Mouse (Mus musculus) kidney, adult 11 months (tissue): ENCODE data around the gene Ahctf1.
A peak's percentile ranks its signal among the peaks of the same experiment; 100 is the strongest.
"Not testable (repeated sequence)": the region's sequence is repeated elsewhere in the genome, so short reads cannot be mapped to it uniquely, and the experiment has no call there.

Source experiments
- DNase-seq: peaks from one replicate; pipeline ENCODE4 v3.0.0; 2022

Gene Ahctf1

DNA sequence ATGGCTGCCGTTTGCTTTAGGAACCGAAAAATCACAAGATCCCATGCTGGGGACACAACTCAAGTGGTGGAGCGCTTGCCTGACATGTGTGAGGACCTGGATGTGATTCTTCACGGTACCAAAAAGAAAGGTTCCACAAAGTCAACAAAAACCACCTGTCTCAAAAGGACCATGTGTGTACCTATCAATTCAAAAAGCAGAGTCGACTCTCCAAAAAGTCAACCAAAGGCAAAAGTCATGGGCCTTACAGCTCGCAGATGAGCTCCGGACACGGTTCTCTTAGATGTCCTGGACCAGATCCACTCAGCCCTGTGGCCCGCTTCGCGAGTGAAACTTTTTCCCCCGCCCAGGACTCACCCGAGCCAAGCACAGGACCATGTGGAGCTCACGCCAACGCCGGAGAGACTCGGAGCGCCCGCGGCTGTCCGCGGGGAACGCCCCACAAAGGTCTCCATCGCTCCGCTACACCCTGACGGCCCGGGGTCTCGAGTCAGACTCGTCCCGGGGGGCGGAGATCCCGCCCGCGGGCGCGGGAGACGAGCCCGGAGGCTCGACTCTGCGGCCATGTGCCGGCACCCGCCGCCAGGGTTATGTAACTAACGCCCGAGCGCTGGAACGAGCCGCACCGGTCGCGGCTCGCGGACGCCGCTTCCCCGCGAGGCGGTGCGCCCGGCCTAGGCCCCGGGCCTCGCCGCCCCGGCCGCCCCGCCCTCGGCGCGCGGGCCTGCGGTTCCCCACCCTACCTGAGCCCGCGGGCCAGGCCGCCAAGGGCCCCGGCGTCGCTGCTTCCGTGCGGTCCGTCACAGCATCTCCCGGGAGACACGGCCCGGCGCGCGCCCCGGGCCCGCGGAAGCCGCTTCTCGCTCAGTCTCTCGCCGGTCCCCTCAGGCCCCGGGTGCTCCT, 619 bp downstream of the Ahctf1 start, which contains the start of gene Gm10518:
Gm10518 (plus strand) TSS at position 767 of the 903 bp plus-strand sequence.
- DNase-seq, result peak; percentile 63

DNA sequence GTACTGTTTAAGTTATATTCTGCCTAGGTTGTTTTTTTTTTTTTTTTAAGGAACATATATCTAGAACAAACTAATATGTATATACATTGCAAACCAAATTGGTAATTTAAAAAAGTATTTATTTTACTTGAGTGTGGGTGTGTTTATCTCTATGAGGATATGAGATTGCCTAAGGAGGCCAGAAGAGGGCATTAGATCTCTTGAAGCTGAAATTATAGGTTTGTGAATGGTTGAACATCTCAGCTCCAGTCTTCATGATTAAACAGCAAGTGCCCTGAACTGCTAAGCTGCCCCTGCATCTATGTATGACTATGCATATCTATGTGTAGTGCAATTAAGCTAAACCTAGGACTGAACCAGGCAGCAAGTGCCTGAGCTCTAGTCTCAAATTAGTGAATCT, 4.7 kb downstream of the Ahctf1 start:
- no peak for DNase-seq

- no peak for DNase-seq
Measured at GRCm38 (mm10) chr1:179787281-179787680, 16.2 kb downstream of the Ahctf1 start.

DNA sequence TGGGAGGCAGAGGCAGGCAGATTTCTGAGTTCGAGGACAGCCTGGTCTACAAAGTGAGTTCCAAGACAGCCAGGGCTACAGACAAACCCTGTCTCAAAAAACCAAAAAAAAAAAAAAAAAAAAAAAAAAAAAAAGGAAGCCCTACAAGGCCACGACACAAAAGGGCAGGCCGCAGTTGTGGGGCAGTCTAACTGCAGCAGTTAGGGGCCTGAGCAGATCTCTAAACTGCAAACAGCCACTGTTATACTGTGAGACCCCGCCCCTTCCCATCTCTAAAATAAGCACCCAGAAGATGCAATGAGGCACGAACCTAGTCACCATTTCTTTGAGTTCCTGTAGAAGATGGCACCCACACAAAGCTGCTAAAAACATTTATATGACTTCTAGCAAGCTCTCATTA, 18.0 kb downstream of the Ahctf1 start:
- no peak for DNase-seq

DNA sequence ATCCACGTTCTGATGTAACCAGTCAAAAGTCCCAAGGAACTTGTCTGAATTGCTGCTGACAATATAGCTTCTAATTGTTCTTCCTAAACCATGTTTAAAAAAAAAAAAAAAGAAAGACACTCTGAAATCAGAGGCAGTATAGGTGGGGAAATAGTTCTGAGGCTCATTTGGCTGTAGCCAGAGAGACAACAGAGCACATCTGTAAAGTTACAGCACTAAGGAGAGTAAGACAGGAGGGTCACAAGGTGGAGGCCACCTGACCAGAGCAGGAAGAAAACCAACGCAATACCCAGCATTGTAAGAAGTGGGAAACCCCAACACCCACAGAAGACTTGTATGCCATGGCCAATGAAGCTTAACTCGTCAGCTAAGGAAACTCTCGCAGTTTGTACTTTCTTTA, 19.4 kb downstream of the Ahctf1 start:
- no peak for DNase-seq

DNA sequence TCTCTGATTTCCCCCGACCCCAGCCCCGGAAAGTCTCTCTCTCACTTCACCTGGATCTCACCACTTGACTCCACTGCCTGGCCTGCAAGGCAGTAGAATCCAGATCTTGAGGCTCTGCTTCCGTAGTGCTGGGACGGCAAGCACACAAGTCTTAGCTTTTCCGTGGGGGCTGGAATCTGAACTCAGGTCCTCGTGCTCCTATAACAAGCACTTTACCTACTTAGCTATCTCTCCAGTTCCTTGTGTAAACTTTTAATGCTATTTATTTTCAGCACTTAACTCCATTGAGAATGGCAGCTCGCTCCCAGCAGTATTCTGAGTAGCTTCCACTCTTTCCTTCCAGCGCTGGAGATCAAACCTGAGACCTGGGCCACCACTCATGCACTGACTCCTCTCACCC, 26.6 kb downstream of the Ahctf1 start:
- no peak for DNase-seq

DNA sequence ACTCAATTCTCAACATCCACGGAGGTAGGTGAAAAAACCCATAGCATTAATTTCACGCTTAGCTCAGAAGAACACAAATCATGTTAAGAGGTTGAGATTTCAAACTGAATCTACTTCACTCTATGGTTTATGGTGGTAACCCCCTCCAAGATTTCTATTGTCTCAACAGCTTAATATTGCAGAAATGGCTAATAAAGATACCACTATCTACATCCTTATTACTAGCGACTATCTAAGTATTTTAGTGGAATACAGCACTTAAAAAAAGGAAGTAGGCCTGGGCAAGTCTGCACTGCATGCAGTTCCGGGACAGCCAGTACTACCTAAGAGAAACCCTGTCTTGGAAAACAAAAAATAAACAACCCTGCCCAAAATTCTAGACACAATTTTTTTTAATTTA, 42.9 kb downstream of the Ahctf1 start:
- DNase-seq, result no peak

DNA sequence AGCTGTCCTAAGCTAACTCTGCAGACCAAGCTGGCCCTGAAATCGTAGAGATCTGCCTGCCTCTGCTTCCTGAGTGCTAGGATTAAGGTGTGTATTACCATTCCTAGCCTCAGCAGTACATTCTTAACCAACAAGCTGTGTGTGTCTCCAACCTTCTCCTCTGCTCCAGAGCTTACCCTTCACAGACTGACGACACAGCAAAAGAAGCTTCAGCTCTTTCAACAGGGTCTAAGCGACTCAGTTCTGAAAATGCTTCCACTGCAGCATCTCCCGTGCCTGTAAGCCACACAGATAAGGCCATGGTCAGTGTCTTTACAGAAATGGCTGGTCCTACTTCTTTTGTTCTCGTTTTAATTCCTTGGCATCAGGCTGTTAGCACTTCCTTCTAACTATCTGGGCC, 43.4 kb downstream of the Ahctf1 start:
- no peak for DNase-seq

GRCm38 (mm10) chr1:179756477-179756876, 47.0 kb downstream of the Ahctf1 start:
- no peak for DNase-seq

DNA sequence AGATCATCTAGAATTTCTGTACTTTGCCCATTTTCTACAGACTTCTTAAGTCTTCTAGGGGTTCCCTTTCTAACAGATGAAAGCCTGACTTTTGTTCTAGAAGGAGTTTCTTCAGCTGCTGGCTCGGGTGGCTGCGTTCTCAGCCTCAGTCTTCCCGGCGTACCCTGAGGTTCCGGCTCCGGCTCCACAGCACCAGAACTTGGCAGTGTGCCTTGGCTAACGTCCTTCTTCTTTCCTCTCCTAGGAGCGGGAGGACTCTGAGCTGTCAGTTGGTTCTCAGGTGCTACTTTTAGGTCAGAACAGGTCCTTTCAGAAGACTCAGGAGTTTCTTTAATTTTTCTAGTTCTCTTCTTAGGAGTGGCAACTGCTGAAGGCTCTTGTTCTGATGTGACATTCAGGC, 50.5 kb downstream of the Ahctf1 start:
- DNase-seq, result no peak

GRCm38 (mm10) chr1:179752276-179752675, 51.2 kb downstream of the Ahctf1 start:
- no peak for DNase-seq

DNA sequence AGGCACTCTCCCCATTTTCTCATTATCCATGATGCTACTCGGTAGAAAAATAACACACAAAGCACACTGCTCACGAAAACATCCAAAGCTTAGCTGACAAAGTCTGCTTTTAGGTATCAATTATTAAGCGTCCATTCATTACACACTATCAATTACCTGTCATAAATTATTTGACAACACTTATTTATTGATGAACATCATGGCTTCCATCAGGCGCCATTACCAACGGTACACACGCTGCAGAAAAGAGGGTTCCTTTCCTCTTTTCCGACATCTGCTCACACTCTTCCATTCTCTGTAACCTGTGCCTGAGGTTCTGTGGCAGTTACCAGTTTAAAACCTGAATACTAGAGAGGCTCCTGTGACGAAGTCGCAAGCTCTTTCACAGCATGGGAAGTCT, 58.3 kb downstream of the Ahctf1 start, which contains the start of gene Kif28:
Kif28 (minus strand) TSS at position 101 of the 400 bp plus-strand sequence.
- no peak for DNase-seq

DNA sequence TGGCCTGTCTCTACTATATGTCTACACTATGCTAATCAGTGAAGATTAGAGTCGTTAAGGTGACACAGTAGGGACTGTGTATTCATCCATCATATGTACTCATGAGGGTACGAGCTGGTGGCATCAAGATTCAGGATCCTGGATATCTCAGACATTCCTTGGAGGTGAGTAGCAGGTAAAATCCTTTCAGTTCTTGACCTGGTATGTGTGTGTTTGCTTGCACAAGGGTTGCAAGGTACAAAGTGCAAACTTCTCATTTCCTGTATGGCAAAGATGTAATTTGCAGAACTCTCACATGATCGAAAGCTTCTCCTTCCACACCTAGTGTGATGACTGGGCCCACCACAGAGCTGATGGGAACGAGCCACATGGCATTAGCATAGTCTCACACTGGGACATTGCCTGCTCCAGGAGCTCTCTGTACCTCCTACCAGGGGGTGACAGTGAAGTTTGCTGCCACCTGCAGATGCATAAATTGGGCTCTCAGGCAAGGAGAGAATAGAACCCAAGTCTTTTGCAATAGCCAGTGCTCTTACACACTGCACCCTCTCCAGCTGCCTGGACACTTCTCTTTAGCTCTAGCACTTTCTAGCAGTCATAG, 59.8 kb downstream of the Ahctf1 start:
- no peak for DNase-seq

- no peak for DNase-seq
Measured at GRCm38 (mm10) chr1:179736483-179736882, 67.0 kb downstream of the Ahctf1 start.

DNA sequence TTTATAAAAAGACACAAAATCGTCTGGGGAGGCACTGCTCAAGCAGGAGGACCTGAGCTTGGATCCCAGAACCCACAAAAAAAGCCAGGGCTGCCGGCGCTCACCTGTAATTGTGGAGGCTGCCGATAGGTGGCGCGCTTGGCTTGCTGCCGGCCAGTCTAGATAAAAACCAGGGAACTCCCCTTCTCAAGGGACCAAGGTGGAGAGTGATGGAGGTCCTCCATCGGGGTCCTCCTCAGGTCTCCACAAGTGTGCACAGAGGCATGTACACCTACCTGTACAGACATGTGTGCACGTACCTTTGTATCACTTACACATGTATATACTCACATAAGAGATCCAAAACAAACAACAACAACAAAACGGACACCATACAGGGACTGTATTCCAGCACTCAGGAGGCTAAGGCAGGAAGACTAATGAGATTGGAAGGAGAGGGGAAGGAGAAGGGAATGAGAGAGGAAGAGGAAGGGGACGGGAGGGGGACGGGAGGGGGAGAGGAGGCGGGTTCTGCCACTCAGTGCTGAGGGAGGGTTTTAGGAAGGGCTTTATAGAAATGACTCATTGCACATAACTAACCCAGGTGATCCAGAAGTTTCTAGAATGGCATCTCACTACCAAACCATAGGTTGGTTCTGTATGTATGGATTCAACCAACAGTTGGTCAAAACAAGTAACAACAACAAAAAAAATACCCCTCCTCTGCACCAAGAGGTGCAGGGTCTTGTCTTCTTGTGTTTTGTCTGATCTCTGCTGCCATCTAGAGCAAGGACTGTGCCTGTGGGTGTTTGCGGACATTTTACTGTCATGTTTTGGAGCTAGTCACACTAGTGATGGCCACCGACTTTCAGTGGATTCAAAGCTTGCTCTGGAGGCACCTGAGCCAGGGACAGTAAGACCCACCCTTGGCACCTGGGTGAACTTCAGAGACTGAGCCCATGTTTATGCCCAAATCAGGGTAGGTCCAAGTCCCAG, 68.7 kb downstream of the Ahctf1 start:
- peak; percentile 27 for DNase-seq

DNA sequence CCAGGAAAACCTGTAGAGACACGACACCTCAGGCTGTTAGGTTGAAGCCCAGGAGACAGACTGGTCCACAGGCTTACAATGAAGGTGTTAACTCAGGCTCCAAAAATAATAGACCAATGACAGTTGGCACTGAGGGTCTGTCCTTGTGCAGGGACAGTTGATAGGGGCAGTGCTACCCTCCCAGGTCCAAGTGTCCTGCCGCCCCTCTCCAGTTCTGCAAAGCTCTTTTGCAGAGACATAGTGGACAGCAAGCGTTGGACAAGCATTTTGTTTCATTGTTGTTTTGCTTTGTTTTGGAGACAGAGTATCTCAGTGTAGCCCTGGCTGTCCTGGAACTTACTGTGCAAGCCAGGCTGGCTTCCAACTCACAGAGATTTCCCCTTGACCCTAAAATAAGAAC, 72.1 kb downstream of the Ahctf1 start:
- DNase-seq, result no peak

GRCm38 (mm10) chr1:179728661-179729060, 74.8 kb downstream of the Ahctf1 start:
- DNase-seq, result no peak

GRCm38 (mm10) chr1:179722811-179723469, 80.5 kb downstream of the Ahctf1 start:
- no peak for DNase-seq

- no peak for DNase-seq
Measured at GRCm38 (mm10) chr1:179715786-179716185, 87.7 kb downstream of the Ahctf1 start.

DNA sequence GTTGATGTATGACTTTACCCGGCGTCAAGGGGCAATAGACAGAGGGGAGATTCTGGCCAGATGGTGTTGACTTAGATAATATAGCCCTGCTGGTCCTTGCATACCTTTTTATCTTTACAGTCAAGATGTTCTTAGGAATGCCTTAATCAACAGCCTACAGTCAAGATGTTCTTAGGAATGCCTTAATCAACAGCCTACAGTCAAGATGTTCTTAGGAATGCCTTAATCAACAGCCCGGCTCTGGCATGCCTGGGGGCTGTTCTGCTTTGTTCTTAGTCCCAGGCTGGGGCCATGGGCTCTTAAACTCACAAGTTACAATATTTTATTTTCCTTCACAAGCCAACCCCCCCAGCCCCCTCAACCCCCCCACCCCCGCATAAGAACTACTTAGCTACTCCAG, 88.2 kb downstream of the Ahctf1 start:
- not testable (repeated sequence) for DNase-seq

DNA sequence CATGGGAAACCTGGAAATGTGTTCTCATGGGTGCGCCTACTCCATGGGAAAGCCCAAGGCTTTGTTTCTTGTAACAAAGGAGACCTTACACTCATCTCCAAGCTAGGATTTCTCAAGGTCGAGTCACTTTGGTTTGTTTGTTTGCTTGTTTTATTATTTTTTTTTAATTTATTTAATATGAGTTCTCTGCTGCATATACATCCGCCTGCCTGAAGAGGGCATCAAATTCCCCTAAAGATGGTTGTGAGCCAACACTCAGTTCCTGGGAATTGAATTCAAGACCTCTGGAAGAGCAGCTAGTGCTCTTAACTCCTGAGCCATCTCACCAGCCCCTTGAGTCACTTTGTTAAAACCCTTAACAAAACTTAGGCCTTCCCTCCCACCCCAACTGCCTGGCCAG, 90.1 kb downstream of the Ahctf1 start:
- DNase-seq, result no peak

GRCm38 (mm10) chr1:179712658-179713057, 90.8 kb downstream of the Ahctf1 start:
- DNase-seq, result no peak

DNA sequence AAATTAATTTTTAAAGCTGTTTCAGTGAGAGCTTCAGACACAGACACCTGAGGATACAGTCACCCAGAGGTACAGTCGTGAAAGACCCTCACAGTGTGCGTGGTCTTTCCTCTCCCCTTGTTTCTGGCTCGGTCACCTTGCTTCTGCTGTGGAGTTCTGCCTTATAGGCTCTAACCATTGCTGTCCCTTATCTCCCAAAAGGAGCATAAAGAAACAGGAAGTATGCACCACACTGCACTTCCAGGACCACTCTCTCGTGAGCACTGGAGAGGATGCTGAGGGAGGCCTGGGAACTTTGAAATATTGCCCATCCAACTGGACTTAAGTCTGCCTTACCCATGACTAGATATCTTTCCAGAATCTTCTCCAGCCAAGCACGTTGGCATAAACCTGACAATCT, 92.7 kb downstream of the Ahctf1 start:
- no peak for DNase-seq
